Mouse (Mus musculus) thymus, adult 2 months (tissue): ENCODE data around the gene Prkca.

Experiments used
- CTCF ChIP-seq: fragments of 200-500 bp; IDR thresholded peaks from 2 replicates; pipeline ENCODE4 v1.5.1; 2012; ENCODE audit warnings: mild to moderate bottlenecking, control low read depth, low read length, moderate library complexity, borderline replicate concordance; ENCODE audit not compliant: control insufficient read depth, poor library complexity, insufficient read depth; ENCODE audit errors: extremely low read depth
- POLR2A ChIP-seq: fragments of 200-500 bp; IDR thresholded peaks from 2 replicates; pipeline ENCODE4 v1.6.1; 2012; ENCODE audit warnings: mild to moderate bottlenecking, low read length, control low read depth, moderate library complexity; ENCODE audit not compliant: control insufficient read depth, poor library complexity, insufficient read depth; ENCODE audit errors: extremely low read depth

DNA sequence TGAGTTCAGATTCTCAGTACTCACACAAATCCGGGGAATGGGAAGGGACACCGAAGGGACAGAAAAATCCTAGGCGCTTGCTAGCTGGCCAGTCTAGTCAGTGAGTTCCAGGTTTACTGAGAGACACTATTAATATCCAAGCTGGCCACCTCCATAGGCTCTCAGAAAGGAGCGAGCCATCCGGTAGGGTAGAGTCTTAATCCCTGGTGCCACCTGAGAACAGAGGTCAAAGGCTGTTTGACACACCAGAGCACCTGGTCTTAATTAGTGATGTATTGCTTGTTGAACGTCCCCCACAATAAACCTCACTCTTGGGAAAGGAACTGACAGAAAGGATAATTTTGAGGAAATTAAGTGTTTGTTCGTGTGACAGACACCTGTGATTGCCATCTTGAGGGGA is 133.0 kb downstream of the Prkca start:
- TF ChIP-seq CTCF: no peak
- TF ChIP-seq POLR2A: no peak
